Mouse (Mus musculus): ENCODE measurements around the gene Olfr195.
"Not testable (repeated sequence)": the region's sequence is repeated elsewhere in the genome, so short reads cannot be mapped to it uniquely, and the experiment has no call there.

Olfr195 gene

GRCm38 (mm10) chr16:59146746-59147145, at the start of gene Olfr195:
Olfr195 (plus strand) TSS chr16:59147046.
- no peak for DNase-seq

- no peak for DNase-seq
Measured at GRCm38 (mm10) chr16:59105312-59105711, 41.5 kb upstream of the Olfr195 start.

GRCm38 (mm10) chr16:59108522-59108921, 38.3 kb upstream of the Olfr195 start:
- not testable (repeated sequence) for DNase-seq

- DNase-seq: no peak
Measured at GRCm38 (mm10) chr16:59111781-59112180, 35.1 kb upstream of the Olfr195 start, which contains the start of gene Olfr193. Olfr193 (minus strand) TSS chr16:59111881.

- DNase-seq: no peak
Measured at GRCm38 (mm10) chr16:59120969-59121368, 25.9 kb upstream of the Olfr195 start, which contains the start of gene Olfr194. Olfr194 (minus strand) TSS chr16:59121069.

- DNase-seq: no peak
Measured at GRCm38 (mm10) chr16:59130740-59131139, 16.1 kb upstream of the Olfr195 start.

- DNase-seq: no peak
Measured at GRCm38 (mm10) chr16:59141105-59141504, 5.7 kb upstream of the Olfr195 start.

GRCm38 (mm10) chr16:59151996-59152395, 5.2 kb downstream of the Olfr195 start:
- no peak for DNase-seq

- DNase-seq: no peak
Measured at GRCm38 (mm10) chr16:59170354-59170753, 23.5 kb downstream of the Olfr195 start, which contains the start of gene Olfr196. Olfr196 (minus strand) TSS chr16:59170454.

Data from thymus, postnatal 14 days (tissue).